Mouse (Mus musculus): Measurements from ENCODE around the gene Atg9b. TPM values are rescaled to one million over a fixed set of nuclear protein-coding genes. Genes with fewer than 3 reads are reported as not detected.

Atg9b gene
- 0.52 and 0.53 TPM in 2 replicates for polyA plus RNA-seq (2012; rRNA removed)

GRCm38 (mm10) chr5:24391864-24392263 is at the start of gene Atg9b:
TSS of gene Atg9b (minus strand) at chr5:24392143.

GRCm38 (mm10) chr5:24423129-24424003 is 31.4 kb upstream of the Atg9b start, which contains the start of the genes Cdk5 and Slc4a2:
TSS of gene Cdk5 (minus strand) at chr5:24423530.
TSS of gene Slc4a2 (plus strand) at chr5:24423837.

DNA sequence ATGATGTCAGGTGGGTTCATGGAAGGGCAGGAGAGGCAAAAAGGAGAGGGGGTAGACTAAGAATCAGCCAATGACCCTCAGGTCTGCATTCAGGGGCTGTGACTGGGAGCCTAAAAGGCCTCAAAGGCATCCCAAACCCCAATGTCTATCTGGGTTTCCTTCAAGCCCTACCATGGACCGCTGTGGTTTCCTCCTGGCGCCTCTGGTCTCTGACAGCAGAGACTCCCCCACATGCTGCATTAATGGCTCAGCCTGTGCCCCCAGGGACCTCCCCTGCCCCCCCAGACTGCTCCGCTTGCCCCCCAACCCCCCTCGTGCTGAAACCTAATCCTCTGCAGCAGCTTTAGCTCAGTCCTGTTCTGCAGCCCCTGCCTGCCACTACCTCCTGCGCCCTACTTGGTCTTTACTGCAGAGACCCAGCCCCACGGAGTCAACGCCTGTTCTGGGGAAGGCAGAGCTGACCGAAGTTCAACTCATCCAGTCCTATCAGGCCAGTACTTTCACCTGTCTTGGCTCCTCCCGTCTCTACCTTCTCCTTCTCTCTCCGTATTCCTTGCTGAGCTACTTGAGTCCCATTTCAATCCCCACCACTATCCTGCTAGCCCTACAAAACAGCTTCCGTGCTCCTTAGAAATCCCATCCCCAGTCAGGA is 21.2 kb upstream of the Atg9b start, which contains the start of gene Asic3:
TSS of gene Asic3 (plus strand) at position 351 of the 652 bp plus-strand sequence.

DNA sequence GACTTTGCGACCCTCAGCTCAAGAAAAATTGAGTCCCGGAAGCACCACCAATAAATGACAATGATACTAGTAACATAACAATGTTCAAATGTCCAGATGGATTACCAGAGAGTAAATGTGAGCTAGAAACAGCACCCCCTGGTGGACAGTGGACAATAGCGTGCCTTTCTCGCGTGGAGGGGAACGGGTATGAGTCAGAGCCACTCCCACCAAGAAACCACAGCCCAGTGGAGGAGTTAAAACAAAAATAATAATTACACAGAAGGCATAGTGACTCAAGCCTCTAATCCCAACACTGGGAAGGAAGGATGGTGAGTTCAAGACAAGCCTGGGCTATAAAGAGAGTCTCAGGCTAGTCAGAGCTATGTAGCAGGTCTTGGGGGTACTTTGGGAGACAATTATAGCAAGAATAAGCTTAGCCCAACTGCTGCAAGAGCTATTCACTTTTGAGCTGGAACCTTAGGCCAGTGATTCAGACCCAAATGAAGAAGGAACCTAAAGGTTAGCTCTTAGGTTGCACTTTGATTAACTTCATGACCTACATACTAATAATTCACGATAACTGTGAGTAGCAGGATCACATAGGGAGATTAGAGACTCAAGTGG is 1.6 kb upstream of the Atg9b start, which contains the start of gene Abcb8:
TSS of gene Abcb8 (plus strand) at position 272 of the 606 bp plus-strand sequence.

GRCm38 (mm10) chr5:24364508-24364907 is 27.4 kb downstream of the Atg9b start, which contains the start of gene Nos3:
TSS of gene Nos3 (plus strand) at chr5:24364810.

GRCm38 (mm10) chr5:24351278-24351677 is 40.7 kb downstream of the Atg9b start, which contains the start of gene Kcnh2:
TSS of gene Kcnh2 (minus strand) at chr5:24351604.

Other genes starting within 250 kb of the Atg9b start
- gene Nupl2, start 227.2 kb downstream of the Atg9b start, polyA plus RNA-seq (2012; rRNA removed): 3.4 and 3.8 TPM in 2 replicates
- 0.47 and 0.57 TPM in 2 replicates for gene Kcnh2, start 40.5 kb downstream of the Atg9b start, polyA plus RNA-seq (2012; rRNA removed)
- gene Nos3, start 27.3 kb downstream of the Atg9b start, polyA plus RNA-seq (2012; rRNA removed): 1.1 and 1.3 TPM in 2 replicates
- gene Abcb8, start 1.5 kb upstream of the Atg9b start, polyA plus RNA-seq (2012; rRNA removed): 15.1 and 17.0 TPM in 2 replicates
- 0.03 and 0.05 TPM in 2 replicates for gene Asic3, start 21.2 kb upstream of the Atg9b start, polyA plus RNA-seq (2012; rRNA removed)
- 9.4 TPM in 2 replicates for gene Cdk5, start 31.4 kb upstream of the Atg9b start, polyA plus RNA-seq (2012; rRNA removed)
- gene Slc4a2, start 31.7 kb upstream of the Atg9b start, polyA plus RNA-seq (2012; rRNA removed): 9.3 and 13.0 TPM in 2 replicates
- gene Fastk, start 53.1 kb upstream of the Atg9b start, polyA plus RNA-seq (2012; rRNA removed): 52.7 and 57.8 TPM in 2 replicates
- 4.3 and 4.9 TPM in 2 replicates for gene Tmub1, start 55.7 kb upstream of the Atg9b start, polyA plus RNA-seq (2012; rRNA removed)
- gene Agap3, start 60.0 kb upstream of the Atg9b start, polyA plus RNA-seq (2012; rRNA removed): 15.9 and 17.7 TPM in 2 replicates
- not detected in 2 replicates for gene Gbx1, start 135.1 kb upstream of the Atg9b start, polyA plus RNA-seq (2012; rRNA removed)
- 0.08 and 0.09 TPM in 2 replicates for gene Asb10, start 148.8 kb upstream of the Atg9b start, polyA plus RNA-seq (2012; rRNA removed)
- 0.02 TPM in 1 of 2 replicates, not detected in the other for gene 4931409K22Rik, start 164.7 kb upstream of the Atg9b start, polyA plus RNA-seq (2012; rRNA removed)
- 31.4 and 35.9 TPM in 2 replicates for gene Abcf2, start 185.3 kb upstream of the Atg9b start, polyA plus RNA-seq (2012; rRNA removed)
- 4.7 and 5.8 TPM in 2 replicates for gene Chpf2, start 194.6 kb upstream of the Atg9b start, polyA plus RNA-seq (2012; rRNA removed)
- gene Smarcd3, start 232.3 kb upstream of the Atg9b start, polyA plus RNA-seq (2012; rRNA removed): 1.1 and 1.5 TPM in 2 replicates